Mouse (Mus musculus) left cerebral cortex, adult 2 months (tissue): ENCODE measurements at regions not wholly inside any gene's neighbourhood (a gene's known extent, or its start where the extent isn't known, plus 50 kb on each side); places are given as distances from the start of the nearest gene placed in this dataset.

ENCODE experiments used
- DNase-seq, 2 experiments: peaks; one replicate each; pipeline ENCODE4 v3.0.0; 2021 to 2022; ENCODE audit warnings: low spot score in 2 of 2, mixed read lengths in 1 of 2; ENCODE audit errors: extremely low spot score in 1 of 2
- H3K27ac ChIP-seq: fragments of 200-600 bp; 2 replicates; pipeline ENCODE4 v1.8.1; 2022
- H3K4me3 ChIP-seq: fragments of 200-600 bp; 2 replicates; pipeline ENCODE4 v1.8.1; 2022
- CTCF ChIP-seq: fragments of 200-600 bp; IDR thresholded peaks from 2 replicates; pipeline ENCODE4 v1.8.1; 2022; ENCODE audit warnings: antibody characterized with exemption, mild to moderate bottlenecking, moderate library complexity
- intact Hi-C: fragments of 180-260 bp; cut with DNase I; formaldehyde crosslinking; loops from one replicate; pipeline ENCODE4 v1.15.1; 2025

DNA sequence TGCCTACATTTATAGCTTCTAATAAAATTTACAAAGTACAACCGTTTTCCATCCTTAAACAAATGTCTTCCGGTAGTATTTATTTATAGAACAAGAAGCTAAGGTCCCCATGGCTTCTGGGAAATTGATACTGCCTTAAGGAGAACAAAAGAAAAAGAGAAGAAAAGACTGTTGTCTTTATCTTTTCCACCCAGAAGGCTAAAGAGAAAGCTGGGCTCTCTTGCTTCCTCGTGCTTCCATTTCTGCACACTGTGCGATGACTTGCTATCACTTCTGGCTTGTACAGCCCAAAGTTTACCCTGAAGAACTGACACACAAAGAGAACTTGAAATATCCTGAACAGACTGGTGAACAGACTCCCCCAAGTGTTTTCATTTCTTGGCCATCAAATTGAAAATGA is 157.2 kb downstream of the P2ry1 start:
- no peak for TF ChIP-seq CTCF
- no peak for DNase-seq
- intact Hi-C loops: loop anchor here (2.0 kb wide), 1 partner anchor 27 kb away; no protein-coding TSS in a partner anchor
- Histone ChIP-seq H3K4me3 (no peak overlapping the region), H3K27ac (no peak overlapping the region)

DNA sequence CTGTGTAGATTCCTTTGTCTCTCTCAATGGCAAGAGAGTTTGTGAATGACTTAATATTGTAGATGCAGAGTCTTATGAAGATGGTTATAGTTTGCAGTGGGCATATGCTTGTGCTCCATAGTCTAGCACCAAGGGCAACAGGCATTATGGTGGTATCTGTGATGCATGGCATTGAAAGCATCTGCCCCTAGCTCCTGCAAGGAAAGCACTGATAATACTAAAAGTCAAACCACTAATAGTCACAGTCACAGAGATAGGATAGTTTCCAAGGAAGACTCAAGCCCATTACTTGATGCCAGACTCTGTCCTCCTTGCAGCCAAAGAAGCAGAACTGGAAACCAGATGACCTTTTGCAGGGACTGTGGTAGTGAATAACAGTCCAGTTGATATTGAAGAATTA is 158.8 kb downstream of the P2ry1 start:
- no peak for TF ChIP-seq CTCF
- intact Hi-C loops: loop anchor here (2.0 kb wide), 1 partner anchor 25 kb away; no protein-coding TSS in a partner anchor
- no peak overlapping the region for H3K4me3 ChIP-seq
- no peak for DNase-seq
- no peak overlapping the region for H3K27ac ChIP-seq

DNA sequence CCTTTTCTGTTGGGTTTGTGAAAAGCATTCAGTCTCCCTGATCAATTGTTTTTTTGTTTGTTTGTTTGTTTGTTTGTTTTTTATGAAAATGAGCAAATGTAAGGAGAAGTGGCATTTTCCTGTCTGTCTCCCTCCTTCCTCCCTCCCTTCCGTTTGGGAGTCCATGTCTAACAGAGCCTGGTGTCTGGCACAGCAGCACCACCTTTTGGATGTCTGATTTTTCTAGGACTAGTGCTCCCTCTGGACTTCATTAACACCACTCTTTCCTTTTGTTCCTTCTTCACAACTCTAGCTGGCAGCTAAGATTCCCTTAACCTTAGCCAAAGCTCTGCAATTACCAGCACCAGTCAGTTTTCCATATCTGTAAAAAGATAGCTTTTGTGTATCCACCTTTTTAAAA is 175.6 kb upstream of the Rap2b start:
- intact Hi-C loops: loop anchor here (2.0 kb wide), 1 partner anchor 25 kb away; no protein-coding TSS in a partner anchor
- no peak for DNase-seq
- no peak overlapping the region for H3K27ac ChIP-seq
- no peak overlapping the region for H3K4me3 ChIP-seq
- peak; percentile 38 for TF ChIP-seq CTCF

- Histone ChIP-seq H3K4me3 (no peak overlapping the region), H3K27ac (no peak overlapping the region)
- intact Hi-C loops: no loop called here
- TF ChIP-seq CTCF: no peak
- DNase-seq: no peak
Observed at GRCm38 (mm10) chr3:61188662-61189061, 172.8 kb upstream of the Rap2b start.

DNA sequence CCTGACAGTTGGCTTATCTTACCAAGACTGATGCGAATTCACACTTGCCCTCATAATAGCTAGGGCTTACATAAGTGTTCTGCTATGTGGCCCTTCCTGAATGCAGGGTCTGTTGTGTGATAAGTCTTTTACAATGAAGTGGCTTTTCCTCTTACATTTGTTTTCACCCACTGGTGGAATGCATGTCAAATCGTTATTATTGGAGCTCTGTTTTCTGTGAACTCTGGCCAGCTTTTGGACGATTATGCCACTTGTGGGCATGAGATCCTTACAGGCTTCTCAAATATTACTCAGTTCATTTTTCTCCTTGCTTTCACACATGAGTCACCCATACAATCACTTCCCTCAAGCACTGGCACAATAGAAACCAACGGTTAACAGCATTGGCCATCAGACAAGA is 144.9 kb upstream of the Rap2b start:
- H3K27ac ChIP-seq: no peak overlapping the region
- DNase-seq: no peak
- intact Hi-C loops: no loop called here
- no peak for TF ChIP-seq CTCF
- no peak overlapping the region for H3K4me3 ChIP-seq

GRCm38 (mm10) chr3:61224505-61224904 is 136.9 kb upstream of the Rap2b start:
- Histone ChIP-seq H3K27ac (no peak overlapping the region), H3K4me3 (no peak overlapping the region)
- TF ChIP-seq CTCF: no peak
- intact Hi-C loops: no loop called here
- DNase-seq: no peak

DNA sequence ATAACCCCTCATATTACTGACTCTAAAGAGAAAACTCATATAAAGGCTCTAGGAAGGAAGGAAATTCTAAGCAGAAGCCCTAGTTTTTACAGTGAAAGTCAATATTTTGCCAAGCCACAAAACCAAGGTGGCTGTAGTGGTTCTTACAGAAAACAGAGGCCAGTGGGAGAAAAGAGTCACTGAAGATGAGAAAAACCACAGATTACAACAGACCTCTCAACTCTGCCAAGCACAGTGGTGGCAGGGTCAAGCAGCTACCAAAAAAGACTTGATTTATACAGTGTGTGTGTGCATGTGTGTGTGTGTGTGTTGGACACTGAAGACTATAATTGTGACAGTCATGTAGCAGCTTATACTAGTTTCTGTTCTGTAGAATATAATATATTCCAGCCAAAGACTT is 136.4 kb upstream of the Rap2b start:
- Histone ChIP-seq H3K27ac (no peak overlapping the region), H3K4me3 (no peak overlapping the region)
- intact Hi-C loops: no loop called here
- no peak for DNase-seq
- TF ChIP-seq CTCF: no peak

- no peak for TF ChIP-seq CTCF
- intact Hi-C loops: no loop called here
- no peak overlapping the region for H3K4me3 ChIP-seq
- no peak for DNase-seq
- no peak overlapping the region for H3K27ac ChIP-seq
Observed at GRCm38 (mm10) chr3:61241380-61241779, 120.1 kb upstream of the Rap2b start.

GRCm38 (mm10) chr3:61243876-61244527 is 117.4 kb upstream of the Rap2b start:
- intact Hi-C loops: loop anchor here (1.0 to 2.0 kb wide), 3 partner anchors 926 to 1215 kb away; no protein-coding TSS in a partner anchor
- peak; percentile 33 to 51 for DNase-seq
- Histone ChIP-seq H3K27ac (no peak overlapping the region), H3K4me3 (no peak overlapping the region)
- TF ChIP-seq CTCF: peak; percentile 78

- intact Hi-C loops: no loop called here
- TF ChIP-seq CTCF: no peak
- Histone ChIP-seq H3K27ac (no peak overlapping the region), H3K4me3 (no peak overlapping the region)
- no peak for DNase-seq
Observed at GRCm38 (mm10) chr3:61246429-61246828, 115.0 kb upstream of the Rap2b start.

- intact Hi-C loops: no loop called here
- no peak for DNase-seq
- H3K27ac ChIP-seq: no peak overlapping the region
- no peak for TF ChIP-seq CTCF
- H3K4me3 ChIP-seq: no peak overlapping the region
Observed at GRCm38 (mm10) chr3:61247344-61247743, 114.1 kb upstream of the Rap2b start.

GRCm38 (mm10) chr3:61255232-61255631 is 106.2 kb upstream of the Rap2b start:
- no peak overlapping the region for H3K4me3 ChIP-seq
- DNase-seq: no peak
- intact Hi-C loops: no loop called here
- no peak overlapping the region for H3K27ac ChIP-seq
- no peak for TF ChIP-seq CTCF

- TF ChIP-seq CTCF: no peak
- DNase-seq: no peak
- Histone ChIP-seq H3K4me3 (no peak overlapping the region), H3K27ac (no peak overlapping the region)
- intact Hi-C loops: no loop called here
Observed at GRCm38 (mm10) chr3:61255643-61256042, 105.8 kb upstream of the Rap2b start.
